10 mouse cellular contexts compared by ENCODE assay signal in the genomic region with DNA sequence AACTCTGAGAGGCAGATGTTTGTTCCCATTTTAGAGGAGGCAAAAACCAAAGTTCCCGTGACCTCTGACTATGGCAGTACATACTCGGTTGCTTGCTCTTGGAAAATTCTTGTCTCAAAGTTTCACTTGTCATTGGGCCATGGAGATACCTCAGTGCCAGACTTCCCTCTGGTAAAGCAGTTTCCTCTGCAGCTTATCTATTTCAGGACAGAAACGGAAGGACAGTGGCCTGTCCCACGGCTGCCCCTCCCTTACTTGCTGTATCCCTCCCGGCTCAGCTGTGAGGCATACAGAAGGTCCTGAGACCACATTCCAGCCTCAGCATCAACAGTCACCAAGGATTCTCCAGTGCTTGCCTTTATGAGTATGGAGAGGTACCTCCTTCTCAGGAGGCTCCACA.
DNase-seq lines count a peak whose midpoint lies in the region; ATAC-seq lines count a peak whose summit lies in the region.
"Had no signal": no experiment of that assay in that cellular context is flagged by ENCODE, and none has a peak within 500 bp of the region (broad histone marks: within the 10 kb centered on the region; RNA-seq: fewer than 3 reads in every experiment).

No protein-coding gene starts in this region.

- H3K4me3 ChIP-seq in heart, embryonic 13.5 days = no peak overlapping the region
- no peak overlapping the region for H3K4me3 ChIP-seq in hindbrain, embryonic 11.5 days (ENCODE audit: low read depth, low read length)
- H3K4me3 ChIP-seq: embryonic facial prominence, embryonic 12.5 days; intestine, embryonic 15.5 days had no signal

- no peak overlapping the region for H3K4me2 ChIP-seq in heart, embryonic 13.5 days
- H3K4me2 ChIP-seq in hindbrain, embryonic 11.5 days (replicated peaks; ENCODE audit: low read depth, low read length) = no peak overlapping the region
- H3K4me2 ChIP-seq: embryonic facial prominence, embryonic 12.5 days; intestine, embryonic 15.5 days; lung, embryonic 14.5 days had no signal

- ATAC-seq in heart, embryonic 13.5 days (ENCODE audit: extremely low read depth, insufficient number of reproducible peaks, low FRiP score, low TSS enrichment) = no peak
- no peak for ATAC-seq in hindbrain, embryonic 11.5 days (ENCODE audit: low FRiP score)
- ATAC-seq: intestine, embryonic 15.5 days had no signal

- no peaks in the 10 kb centered on the region for H3K9me3 ChIP-seq in heart, embryonic 13.5 days
- H3K9me3 ChIP-seq in hindbrain, embryonic 11.5 days (ENCODE audit: control insufficient read depth, low read length) = no peaks in the 10 kb centered on the region
- H3K9me3 ChIP-seq: embryonic facial prominence, embryonic 12.5 days; intestine, embryonic 15.5 days had no signal

- H3K36me3 ChIP-seq in heart, embryonic 13.5 days = no peaks in the 10 kb centered on the region
- H3K36me3 ChIP-seq in hindbrain, embryonic 11.5 days (ENCODE audit: control insufficient read depth, insufficient read depth, low read length) = no peaks in the 10 kb centered on the region
- H3K36me3 ChIP-seq: embryonic facial prominence, embryonic 12.5 days; intestine, embryonic 15.5 days had no signal

- peak; percentile 10 for DNase-seq in lung, postnatal 10 days
- no peak for DNase-seq in lung, postnatal 14 days
- peak; percentile 36 to 62 for DNase-seq in kidney, postnatal 25 days
- no peak for DNase-seq in hindbrain, embryonic 11.5 days (ENCODE audit: low spot score)
- DNase-seq in cerebellum, postnatal 4 days (ENCODE audit: low spot score in 2 of 2) = no peak
- DNase-seq in T-cell, adult 2 months (ENCODE audit: low spot score) = no peak
- DNase-seq: lung, embryonic 14.5 days had no signal

- H3K9ac ChIP-seq in heart, embryonic 13.5 days = no peak overlapping the region
- H3K9ac ChIP-seq in hindbrain, embryonic 11.5 days (ENCODE audit: low read depth, low read length) = no peak overlapping the region
- H3K9ac ChIP-seq: embryonic facial prominence, embryonic 12.5 days; intestine, embryonic 15.5 days; lung, embryonic 14.5 days had no signal

- H3K4me1 ChIP-seq in heart, embryonic 13.5 days = peaks cover 20% of the 10 kb centered on the region
- H3K4me1 ChIP-seq in hindbrain, embryonic 11.5 days (replicated peaks; ENCODE audit: control insufficient read depth, insufficient read depth, low read length) = no peaks in the 10 kb centered on the region
- H3K4me1 ChIP-seq: embryonic facial prominence, embryonic 12.5 days; intestine, embryonic 15.5 days had no signal

- WGBS in heart, embryonic 13.5 days = 29% methylated on average over 5 of the region's 5 CpGs
- WGBS in hindbrain, embryonic 11.5 days = 80% methylated on average over 5 of the region's 5 CpGs

- no peaks in the 10 kb centered on the region for H3K27me3 ChIP-seq in heart, embryonic 13.5 days (replicated peaks)
- H3K27me3 ChIP-seq in hindbrain, embryonic 11.5 days (ENCODE audit: control insufficient read depth, insufficient read depth, low read length) = no peaks in the 10 kb centered on the region
- H3K27me3 ChIP-seq: embryonic facial prominence, embryonic 12.5 days; intestine, embryonic 15.5 days had no signal

- peak overlapping the region; percentile 43 for H3K27ac ChIP-seq in heart, embryonic 13.5 days (replicated peaks)
- H3K27ac ChIP-seq in hindbrain, embryonic 11.5 days (ENCODE audit: low read depth, low read length) = no peak overlapping the region
- H3K27ac ChIP-seq: embryonic facial prominence, embryonic 12.5 days; intestine, embryonic 15.5 days had no signal

Comparison
In these comparisons a context has a peak if more than half of its experiments do, and no peak if none do; other contexts are left out.
1. DNase-seq: peak in lung, postnatal 10 days (single experiment) and kidney, postnatal 25 days (2 of 2); none in lung, postnatal 14 days (single experiment), hindbrain, embryonic 11.5 days (single experiment), cerebellum, postnatal 4 days (0 of 2) and T-cell, adult 2 months (single experiment).